Mouse (Mus musculus) frontal cortex, adult (tissue): ENCODE results near the gene Snd1.
"Not testable (repeated sequence)": the region's sequence is repeated elsewhere in the genome, so short reads cannot be mapped to it uniquely, and the experiment has no call there.

Experiments used
- ATAC-seq: cut with Nextera tagmentation; 2 replicates; pipeline ENCODE4 v1.9.2; 2017; ENCODE audit warnings: mild to moderate bottlenecking, moderate library complexity, mixed read lengths; ENCODE audit not compliant: low TSS enrichment

Snd1 gene

DNA sequence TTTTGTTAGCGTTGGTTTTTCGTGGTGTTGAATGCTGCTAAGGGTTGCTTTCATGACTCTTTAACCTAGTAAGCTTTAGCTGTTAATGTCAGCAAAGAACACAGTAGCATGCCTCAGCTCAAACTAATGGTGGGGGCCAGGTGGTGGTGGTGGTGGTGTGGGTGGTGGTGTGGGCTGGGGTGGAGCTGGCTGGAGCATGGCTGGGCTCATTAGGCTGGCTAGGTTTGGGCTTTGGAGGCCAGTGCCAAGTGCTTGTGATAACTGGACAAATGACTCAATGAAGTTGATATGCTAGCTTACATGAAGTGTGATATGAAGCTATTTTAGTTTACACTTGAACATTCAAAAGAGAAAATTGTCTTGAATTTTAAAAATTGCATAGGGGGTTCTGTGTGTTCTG, 11.1 kb downstream of the Snd1 start:
- ATAC-seq: no peak

DNA sequence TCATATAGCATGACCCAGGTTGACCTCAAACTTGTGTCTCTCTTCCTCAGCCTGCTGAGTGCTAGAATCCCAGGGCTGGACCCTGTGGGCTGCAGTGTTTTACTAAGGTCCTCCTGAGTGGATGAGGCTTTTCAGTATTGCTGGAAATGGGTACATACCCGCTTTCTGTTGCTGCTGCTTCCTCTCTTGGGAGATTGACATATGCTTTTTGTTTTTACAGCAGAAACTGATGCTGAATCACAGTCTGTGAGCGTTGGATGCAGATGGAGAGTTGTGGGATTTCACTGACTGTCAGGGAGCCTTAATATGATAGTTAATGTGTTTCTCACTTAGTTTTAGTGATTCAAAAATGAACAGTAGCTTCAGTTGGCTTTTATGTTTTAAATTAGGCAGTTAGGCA, 11.5 kb downstream of the Snd1 start:
- ATAC-seq: peak; percentile 48

DNA sequence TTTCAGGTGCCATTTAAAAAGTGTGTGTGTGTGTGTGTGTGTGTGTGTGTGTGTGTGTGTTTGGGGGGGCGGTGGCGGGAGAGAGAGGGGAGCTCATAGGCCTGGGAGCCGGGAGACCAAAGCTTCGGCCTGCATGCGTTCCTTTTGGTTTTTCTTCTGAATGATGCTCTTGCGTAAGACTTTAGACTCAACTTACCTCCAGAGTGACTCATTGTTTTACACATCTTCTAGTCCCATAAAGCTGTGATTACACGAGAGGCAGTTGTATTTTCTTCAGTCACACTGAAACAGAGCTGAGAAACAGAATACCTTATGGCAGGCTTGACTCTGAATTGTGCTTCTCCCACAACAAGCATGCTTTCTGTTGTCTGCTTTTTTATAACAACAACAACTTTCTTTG, 12.0 kb downstream of the Snd1 start:
- peak; percentile 83 for ATAC-seq

DNA sequence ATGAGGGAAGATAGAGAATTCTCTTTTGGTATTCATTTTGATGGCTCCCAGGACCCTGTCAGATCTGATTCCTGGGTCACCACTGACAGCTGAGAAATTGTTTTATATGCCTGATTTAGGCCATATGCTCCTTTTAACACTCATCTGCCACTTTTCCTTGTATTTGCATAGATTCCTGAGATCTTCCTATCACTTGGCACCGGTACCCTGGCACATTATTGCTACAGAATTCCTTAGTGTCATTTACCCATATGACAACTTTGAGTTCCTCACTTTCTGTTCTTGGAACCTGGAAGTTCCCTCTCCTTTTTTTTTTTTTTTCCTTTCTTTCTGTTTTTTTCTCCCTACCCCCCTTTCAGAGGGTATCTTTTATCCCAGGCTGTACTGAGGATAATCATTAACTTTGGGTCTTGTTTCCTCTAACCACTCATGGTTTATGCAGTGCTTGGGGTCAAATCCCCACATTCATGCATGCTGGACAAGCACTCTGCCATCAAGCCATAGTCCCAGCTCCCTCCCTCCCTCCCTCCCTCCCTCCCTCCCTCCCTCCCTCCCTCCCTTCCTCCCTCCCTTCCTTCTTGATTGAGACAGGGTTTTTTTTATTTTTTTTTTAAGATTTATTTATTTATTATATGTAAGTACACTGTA, 13.4 kb downstream of the Snd1 start:
- ATAC-seq: no peak

DNA sequence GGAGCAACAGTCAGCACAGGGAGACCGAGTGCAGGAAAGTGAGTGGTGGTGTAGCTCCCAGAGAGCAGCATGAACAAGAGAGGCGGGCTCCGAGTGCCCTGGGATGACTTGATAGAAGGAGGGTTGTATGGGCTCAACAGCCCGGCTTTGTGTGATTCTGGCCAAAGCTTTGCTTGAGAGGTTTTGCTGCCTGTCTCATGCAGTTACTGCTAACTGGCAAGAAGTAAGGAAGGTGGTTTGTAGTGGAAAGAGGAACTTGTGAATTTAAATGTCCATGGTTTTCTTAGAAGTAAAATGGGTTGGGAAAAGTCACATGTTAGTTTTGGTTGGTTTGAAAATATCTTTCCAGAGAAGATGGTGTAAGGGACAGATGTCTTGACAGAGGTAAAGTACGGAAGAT, 15.7 kb downstream of the Snd1 start:
- no peak for ATAC-seq

DNA sequence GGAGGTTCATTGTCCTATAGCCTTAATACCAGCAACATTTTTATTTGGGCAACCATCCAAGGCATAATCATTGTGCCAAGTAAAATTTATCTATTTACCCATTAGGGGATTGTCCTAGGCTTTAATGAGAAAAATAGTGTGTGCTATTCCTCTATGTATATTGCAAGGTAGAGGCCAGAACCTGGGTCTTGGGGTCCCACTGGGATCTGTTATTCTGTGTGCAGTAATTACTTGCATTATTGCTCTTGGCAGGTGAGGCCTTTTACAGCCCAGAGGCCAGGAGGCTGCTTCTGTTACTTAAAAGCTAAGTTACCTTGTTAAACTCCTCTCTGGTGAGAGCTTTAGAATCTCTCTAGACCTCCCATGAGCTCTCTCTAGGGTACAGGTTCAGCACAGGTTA, 16.3 kb downstream of the Snd1 start:
- no peak for ATAC-seq

DNA sequence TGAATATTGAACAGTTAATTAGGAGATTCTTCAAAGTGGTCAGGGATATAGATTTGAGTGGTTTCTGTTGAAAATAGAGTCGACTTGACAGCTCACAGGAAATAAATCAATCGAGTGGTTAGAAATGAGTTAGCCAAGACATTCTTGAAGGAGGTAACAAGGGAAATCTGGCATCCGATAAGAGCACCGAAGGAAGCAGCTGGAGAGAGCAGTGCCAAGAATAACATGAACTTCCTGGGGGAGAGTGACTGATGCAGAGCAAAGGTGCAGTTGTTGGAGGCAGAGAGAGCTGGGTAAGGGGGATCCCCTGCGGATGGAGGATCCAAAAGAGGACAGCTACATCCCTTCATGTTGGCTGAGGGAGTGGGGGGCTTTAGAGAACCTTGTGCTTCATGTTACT, 22.9 kb downstream of the Snd1 start:
- no peak for ATAC-seq

DNA sequence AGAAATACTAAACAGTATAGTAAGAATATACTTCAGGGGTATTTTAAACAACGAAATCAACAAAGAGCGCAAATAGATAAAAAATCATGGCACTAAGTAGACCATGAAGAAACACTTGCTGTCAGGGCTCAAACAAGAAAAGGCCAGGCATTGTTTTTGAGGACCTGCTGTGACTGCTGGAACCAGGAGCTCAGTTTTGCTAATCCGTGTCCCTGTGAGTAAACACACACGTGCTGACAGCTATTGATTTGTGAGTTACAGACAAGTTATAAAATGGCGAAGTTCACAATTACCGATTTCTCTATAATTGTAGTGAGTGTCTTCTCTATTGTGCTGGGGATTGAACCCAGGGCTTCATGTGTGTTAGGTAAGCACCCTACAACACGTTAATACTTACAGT, 27.6 kb downstream of the Snd1 start:
- ATAC-seq: no peak

DNA sequence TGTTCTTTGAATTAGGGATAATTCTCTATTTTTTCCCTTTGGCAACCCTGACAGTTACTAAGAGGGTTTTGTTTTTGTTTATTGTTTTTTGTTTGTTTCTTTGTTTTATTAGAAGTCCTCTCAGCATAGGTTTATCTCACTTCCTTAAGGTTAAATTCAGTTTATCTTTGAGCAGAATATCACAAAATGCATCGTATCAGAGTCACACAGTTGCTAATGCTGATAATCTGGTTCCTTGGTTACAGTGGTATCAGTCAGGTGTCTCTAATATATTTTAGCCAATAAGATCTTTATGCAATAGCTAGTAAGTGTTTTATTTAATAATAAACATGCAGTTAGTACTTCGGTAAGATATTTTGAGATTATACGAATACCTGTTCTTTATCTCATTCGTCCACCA, 28.2 kb downstream of the Snd1 start:
- no peak for ATAC-seq

DNA sequence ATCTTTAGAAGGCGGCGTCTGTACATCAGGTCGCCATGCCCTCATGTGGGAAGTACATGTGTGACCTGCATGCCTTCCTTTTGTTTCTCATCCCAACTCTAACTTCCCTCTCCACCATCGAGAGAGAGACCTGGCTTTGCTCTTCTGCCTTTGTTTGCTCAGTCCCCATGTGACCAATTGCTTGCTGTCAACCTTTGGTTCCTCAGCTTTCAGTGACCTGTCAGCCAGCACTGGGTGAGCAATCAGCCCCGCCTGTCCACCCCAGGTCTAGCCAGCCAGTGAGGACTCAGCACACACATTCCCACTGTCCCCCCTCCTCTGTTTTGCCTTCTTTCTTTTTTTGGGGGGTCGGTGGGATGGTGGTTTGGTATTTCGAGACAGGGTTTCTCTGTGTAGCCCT, 29.7 kb downstream of the Snd1 start:
- ATAC-seq: no peak

DNA sequence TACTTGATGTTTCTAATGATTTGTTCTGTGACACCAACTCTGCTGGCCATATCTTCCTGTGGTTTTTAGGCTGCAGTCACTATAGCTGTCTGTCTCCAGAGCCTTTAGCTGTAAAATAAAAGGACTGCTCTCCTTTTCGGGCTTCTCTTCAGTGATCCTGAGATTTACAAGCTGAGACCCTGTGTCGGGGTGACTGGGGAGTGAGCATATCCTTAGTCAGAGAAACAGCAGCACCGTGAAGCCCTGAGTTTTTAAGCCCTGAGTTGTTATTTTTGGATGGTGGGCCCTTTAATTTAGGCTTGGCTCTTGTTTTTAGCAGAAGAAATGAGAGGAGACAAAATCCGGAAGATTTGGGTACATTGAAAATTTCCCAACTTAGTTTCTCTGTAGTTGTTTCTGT, 32.8 kb downstream of the Snd1 start:
- ATAC-seq: no peak

DNA sequence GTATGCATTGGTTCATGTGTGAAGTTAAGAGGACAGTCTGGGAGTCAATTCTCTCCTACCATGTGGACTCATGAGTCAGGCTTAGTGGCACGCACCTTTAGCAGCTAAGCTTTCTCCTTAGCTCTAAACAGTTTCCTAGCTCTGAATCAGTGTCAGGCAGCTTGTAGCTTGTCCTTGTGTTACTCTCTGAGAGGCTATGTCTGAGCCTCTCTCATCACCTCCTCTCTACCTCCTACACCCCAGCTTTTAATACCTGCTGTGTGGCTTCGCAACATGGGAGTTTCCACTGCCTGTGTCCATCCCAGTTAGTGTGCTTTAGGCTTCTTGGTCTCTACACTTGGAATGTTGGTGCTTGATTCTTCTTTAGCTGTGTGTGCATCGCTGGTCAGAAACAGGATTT, 39.3 kb downstream of the Snd1 start:
- ATAC-seq: peak; percentile 89

DNA sequence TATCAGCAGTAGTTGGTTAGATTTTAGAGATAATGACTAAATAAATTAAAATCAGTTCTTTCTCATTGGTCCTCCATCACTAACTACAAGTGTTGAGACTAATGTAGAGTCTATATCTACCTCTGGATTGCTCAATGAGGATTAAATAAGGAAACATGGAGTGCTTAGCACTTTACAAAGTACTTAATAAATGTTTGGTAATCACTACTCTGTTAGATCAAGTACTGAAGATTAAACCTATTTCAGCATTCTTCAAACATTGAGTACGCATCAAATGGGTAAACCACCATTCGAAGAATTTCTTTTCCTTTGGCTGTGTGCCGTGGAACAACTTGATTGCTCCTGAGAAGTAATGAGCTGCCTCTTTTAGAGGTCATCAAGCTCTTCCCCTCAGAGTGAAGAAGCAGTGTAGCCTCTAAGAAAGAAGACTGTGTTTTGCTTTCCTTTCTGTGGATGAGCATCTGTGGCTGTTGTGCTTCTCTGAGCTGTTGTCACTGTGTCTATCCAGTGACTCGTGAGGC, 40.0 kb downstream of the Snd1 start:
- ATAC-seq: no peak

DNA sequence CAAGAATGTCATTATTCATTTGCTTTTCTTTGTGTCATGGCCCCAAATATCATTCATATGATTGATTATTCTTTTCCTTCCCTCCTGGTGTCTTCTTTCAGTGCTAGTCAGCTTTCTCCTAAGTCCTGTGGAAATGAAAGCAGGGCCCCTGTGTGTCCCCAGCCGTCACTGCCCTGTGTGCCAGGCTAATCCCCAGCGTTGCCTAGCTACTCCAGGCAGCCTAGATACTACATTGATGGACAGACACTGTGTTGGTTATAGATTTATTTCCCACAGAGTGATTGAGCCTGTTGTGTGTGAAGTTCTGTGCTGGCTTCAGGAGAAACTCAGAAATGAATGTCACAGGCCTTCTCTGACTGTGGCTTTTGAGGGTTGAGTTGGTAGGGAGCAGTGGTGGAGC, 41.7 kb downstream of the Snd1 start:
- ATAC-seq: no peak

DNA sequence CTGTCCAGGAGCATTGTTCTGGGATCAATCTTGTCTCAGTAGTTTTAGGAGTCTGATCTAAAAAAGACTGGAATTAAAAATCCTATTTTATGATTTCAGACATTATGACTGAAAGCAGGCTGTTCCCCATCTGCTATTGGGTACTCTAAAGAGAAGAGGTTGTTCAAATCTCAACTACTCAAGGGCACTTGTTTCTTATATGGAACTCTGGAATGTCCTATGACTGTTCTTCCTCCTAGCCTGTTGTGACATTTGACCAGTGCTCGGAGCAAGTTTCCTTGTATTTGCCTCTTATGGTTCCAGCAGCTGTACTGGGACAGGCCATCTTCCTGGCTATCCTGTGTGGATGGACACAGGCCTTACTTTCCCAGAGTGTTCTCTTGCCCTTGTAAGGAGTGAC, 42.1 kb downstream of the Snd1 start:
- ATAC-seq: no peak

DNA sequence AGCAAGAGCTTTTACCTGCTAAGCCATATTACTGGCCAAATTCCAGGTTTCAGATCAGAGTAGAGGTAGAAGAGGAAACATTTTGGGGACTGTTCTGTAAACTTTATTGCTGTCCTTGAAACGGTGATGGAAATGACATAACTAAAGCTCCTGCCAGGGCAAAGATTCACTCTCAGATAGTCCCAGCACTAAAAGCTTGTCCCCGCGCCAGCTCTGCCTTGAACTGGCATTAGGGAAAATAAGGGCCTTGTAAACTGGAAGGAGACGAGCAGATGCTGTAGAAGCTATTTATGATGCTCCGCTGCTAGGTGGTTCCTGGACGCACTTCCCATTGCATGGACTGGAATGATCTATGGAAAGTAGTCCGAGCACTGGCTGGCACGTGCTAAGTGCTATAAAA, 44.5 kb downstream of the Snd1 start:
- ATAC-seq: peak; percentile 32; the same call in 1 of the 2 replicates

DNA sequence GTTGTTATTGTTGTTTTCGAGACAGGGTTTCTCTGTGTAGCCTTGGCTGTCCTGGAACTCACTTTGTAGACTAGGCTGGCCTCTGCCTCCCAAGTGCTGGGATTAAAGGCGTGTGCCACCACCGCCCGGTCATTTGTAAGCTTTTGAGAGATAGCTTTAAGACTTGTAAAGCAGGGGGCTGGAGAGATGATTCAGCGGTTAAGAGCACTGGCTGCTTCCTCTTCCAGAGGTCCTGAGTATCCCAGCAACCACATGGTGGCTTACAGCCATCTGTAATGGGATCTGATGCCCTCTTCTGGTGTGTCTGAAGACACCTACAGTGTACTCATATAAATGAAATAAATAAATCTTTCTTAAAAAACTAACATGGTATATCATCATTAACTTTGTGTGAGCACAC, 45.8 kb downstream of the Snd1 start:
- ATAC-seq: not testable (repeated sequence)

DNA sequence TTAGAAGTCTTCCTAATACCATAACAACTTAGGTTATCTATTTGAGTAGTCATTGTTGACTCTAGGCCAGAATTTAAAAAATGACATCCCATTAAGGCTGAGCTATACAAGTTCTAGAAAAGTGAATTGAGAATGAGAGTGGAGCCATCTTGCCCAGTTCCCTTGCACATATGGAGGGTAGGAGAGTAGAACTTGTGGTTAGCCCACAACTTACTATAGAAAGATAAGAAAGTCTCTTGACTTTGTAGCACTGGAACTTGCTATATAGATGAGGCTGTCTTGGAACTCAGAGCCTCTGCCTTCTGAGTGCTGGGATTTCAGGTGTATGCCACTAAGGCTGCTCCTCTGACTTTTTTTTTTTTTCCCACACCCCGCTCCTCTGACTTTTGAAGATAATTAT, 46.5 kb downstream of the Snd1 start:
- ATAC-seq: no peak

DNA sequence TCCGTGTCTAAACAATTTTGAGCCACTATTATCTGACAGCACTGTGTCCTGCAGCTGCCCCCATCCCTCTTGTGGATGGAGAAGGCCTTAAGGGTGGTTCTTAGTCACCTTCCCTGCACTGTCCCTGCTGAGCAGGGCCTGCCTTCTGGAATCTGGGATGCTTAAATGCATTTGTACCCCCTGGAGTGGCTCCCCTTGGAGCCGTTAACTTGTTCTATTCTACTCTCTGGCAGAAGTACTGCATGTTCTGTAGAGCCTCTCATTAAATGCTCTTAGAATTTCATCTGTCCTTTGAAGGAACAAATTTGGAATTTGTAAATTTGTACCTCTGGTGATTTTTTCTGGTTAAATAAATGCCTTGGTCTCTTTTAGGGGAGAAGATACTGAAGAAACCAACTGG, 50.6 kb downstream of the Snd1 start:
- ATAC-seq: peak; percentile 43; the same call in 1 of the 2 replicates

DNA sequence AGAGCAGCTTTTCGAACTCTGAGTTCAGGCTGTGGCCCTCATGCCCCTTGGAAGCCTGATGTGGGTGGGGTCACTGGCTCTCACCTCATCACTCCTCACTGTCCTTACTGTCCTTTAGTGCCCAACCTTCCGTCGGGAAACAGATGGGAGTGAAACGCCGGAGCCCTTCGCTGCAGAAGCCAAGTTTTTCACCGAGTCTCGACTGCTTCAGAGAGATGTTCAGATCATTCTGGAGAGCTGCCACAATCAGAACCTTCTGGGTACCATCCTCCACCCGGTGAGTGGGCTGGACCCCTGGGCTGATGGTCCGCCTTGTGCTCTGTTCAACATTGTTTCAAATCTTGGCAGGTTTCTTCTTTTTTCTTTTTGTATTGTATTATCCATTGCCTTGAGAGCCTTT, 52.5 kb downstream of the Snd1 start:
- ATAC-seq: no peak

DNA sequence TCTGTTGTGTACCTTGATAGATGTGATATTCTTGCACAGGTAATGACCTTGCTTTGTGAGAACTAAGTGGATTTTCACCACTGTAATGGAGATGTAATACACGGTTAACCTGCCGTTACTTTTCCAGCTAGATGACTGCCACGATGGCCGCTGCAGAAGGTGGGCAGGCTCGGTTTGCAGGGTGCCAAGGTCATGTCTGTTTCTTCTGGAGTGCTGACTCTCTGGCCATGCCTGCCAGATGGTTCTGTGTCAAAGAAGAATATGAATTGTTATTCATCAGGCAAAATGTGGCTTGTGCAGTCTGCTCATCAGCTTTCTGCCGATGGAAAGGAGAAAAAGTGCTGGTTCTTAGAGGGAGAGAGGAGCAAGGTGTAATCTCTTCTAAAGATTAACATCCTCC, 53.3 kb downstream of the Snd1 start:
- no peak for ATAC-seq

DNA sequence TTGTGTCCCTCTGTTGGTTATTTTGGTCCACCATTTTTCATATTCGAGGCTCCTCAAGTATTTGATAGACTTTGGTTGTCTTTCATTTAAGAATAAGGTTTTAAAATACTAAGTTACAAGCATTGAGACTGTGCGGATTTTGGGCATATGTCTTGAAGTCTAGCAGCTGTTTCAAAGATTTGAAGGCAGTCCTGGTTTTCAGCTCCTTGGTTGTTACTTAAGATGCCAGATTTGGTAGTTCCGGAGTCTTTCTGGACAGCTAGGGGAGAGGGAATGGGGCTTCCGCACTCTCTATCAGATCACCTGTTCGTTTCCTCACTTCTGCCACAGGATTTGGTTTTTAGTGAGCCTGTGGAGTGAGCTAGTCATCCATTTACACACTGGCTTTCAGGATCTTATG, 61.5 kb downstream of the Snd1 start:
- peak; percentile 73 for ATAC-seq

DNA sequence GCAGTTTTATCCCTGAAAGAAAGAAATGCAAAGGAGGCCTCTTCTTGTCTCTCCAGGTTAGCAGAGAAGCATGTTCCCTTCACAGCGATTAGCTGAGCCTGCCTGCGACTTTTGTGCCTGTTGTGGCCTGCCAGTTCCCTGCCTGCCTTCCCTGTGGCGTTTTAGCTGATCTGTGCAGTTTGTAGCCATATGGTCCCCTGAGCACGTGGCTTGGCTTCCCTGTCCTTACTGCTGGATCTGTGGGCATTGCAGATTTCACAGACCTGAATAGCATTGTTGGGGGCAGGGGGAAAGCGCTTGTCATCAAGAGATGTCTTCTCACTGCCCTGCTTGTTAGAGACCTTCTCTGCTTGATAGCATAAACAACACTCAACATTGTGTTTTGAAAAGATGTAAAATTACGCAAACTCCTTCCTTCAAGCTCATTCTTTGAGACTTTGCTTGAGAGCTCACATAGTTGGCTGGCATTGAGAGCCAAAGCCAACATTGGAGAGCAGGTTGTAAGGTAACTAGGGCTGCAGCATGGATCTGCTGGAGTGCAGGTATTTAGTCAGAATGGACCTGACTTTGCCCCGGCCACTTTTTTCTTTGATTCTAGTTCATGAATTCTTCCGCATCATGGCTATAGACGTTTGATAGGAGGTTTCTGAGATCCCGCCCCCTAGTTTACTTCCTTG, 63.0 kb downstream of the Snd1 start:
- ATAC-seq: peak; percentile 66

DNA sequence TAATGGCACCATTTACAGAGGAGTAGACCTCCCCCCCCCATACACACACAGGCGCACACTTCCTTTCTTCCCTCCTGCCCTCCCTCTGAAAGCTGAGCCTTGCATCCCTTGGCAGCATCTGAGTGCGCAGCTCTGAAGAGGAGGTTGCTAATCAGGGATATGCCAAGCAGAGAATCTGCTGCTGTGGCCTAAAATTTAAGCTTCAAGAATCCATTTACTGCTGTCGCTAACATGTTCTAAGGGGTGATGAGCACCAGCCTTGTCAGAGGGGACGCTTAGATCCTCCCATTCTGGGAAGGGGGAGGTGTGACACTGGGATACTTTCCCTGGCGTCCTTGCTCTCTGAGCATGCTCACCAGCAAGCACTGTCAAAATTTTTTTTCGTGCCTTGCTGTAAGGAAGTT, 67.4 kb downstream of the Snd1 start:
- ATAC-seq: peak; percentile 92
